Mouse (Mus musculus) left cerebral cortex, postnatal 36 days (tissue): Measurements from ENCODE around the gene Fgd4. TPM values are rescaled to one million over a fixed set of nuclear protein-coding genes. Genes with fewer than 3 reads are reported as not detected.
"Not testable (repeated sequence)": the region's sequence is repeated elsewhere in the genome, so short reads cannot be mapped to it uniquely, and the experiment has no call there.

ENCODE experiments used
- DNase-seq, 2 experiments: peaks; one replicate each; pipeline ENCODE4 v3.0.0; 2021 to 2022; ENCODE audit warnings: low spot score in 2 of 2, mixed read lengths in 1 of 2
- intact Hi-C: fragments of 180-260 bp; cut with DNase I; formaldehyde crosslinking; loops from one replicate; pipeline ENCODE4 v1.15.1; 2025
- total RNA-seq, 2 experiments: library from RNA; stranded (reverse); gene quantifications; 2 replicates each; pipeline ENCODE4 v1.2.3; 2021

The Fgd4 gene
- total RNA-seq, 2 experiments from 2014 or later, result 27.4 to 40.1 TPM

DNA sequence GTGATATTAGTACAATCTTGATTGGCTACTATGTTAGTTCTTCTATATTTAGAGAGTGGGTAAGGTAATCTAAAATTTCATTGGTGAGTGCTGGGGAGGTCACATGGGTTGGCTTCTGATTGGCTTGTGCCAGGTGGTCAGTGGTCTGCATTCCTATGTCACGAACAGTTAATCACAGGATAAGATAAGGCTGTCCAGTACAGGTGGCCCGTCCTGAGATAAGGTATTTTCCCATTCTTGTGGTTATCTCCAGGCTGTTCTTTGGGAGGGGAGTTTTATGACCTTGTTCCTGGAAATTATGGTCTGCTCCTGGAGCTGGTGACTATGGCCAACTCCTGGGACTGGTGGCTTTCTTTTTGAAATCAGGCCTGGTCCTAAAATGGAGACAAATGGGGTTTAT is 48.2 kb downstream of the Fgd4 start:
- no peak for DNase-seq
- intact Hi-C loops, result no loop called here

- DNase-seq, result no peak
- intact Hi-C loops, result no loop called here
These were observed 51.2 kb downstream of the Fgd4 start for GRCm38 (mm10) chr16:16549105-16549504.

DNA sequence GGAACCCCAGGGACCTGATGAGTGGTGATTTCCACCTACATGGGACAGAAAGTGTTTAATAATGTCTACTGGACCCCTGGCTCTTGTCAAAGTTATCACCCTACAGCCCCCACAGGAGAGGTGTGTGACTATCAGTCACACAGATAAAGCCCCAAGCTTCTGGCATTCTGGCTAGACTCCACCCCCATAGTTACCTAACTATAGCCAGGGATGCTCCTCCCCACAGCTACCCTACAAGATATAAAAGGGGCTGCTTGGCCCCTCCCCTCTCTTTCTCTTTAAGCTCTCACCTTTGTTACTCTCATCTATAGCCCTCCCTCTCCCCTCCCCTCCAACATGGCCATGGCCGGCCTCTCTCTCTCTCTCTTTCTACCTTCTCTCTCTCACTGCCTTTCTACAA is 53.7 kb downstream of the Fgd4 start:
- no peak for DNase-seq
- intact Hi-C loops, result no loop called here

DNA sequence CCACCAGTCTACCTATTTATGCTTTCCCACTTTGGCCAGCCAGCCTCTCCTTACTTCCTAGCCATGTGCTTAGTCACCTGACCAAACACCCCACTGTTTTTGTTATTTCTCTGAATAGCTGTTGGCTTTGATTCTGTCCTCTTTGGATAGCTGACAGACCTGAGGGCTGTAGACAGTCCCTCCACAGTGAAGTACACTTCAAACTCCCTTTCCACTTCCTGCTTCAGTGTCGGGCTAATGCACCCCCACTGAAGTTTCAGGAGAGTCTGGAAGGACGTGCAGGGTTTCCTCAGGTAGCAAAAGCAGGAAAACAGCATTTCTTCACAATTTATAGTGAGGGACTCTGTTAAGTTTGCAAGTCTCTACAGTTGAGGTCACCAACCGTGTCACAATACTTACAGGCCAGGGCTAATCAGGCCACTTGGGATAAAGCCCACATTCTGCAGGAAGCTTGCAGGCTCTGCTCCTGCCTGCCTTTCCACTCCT is 57.4 kb downstream of the Fgd4 start:
- no peak for DNase-seq
- intact Hi-C loops, result no loop called here

GRCm38 (mm10) chr16:16539396-16539795 is 61.0 kb downstream of the Fgd4 start:
- intact Hi-C loops, DNase-seq: not testable (repeated sequence)

DNA sequence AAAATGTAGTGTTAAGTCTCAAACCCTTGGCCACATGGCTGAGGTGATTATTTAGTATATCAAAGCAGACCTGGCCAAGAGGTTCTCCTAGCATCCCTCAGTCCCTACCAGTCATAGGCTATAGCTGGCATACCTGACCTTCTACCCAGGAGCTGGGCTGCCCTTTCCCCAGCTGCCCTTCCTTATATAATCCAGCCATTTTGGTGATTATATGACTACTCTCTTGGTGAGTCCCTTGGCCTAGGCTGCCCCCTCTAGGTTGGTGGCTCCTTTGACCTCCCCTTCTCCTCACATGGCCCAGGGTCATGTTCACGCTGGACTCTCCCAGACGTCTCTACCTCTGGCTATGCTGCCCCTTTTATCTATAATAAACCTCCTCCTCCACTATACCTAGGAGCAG is 65.1 kb downstream of the Fgd4 start:
- intact Hi-C loops, result no loop called here
- DNase-seq, result no peak

DNA sequence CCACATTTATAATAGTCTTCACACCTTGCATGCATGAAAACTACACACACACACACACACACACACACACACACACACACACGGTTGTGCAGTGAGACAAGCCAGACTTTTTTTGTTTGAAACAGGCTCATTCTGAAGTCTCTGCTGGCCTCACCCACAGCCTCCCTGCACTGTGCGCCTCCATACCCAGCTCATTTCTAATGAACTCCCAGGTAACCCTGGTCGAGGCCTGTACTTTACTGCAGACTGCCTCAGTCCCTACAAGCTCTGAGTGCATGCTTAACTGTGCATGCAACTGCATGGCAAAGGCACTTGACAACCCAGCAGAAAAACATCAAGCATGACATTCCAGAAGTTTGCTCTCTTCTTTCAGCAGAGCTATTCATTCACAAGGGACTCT is 72.3 kb downstream of the Fgd4 start:
- DNase-seq, result no peak
- intact Hi-C loops, result loop anchor here (5.0 kb wide), 1 partner anchor 46 kb away; no protein-coding TSS in a partner anchor

- peak in 1 of 2 experiments; percentile 26 for DNase-seq
- intact Hi-C loops, result loop anchor here (5.0 kb wide), 1 partner anchor 45 kb away; no protein-coding TSS in a partner anchor
These were observed 73.1 kb downstream of the Fgd4 start for GRCm38 (mm10) chr16:16527267-16527666.

GRCm38 (mm10) chr16:16526741-16527105 is 73.6 kb downstream of the Fgd4 start:
- no peak for DNase-seq
- intact Hi-C loops, result loop anchor here (5.0 kb wide), 1 partner anchor 44 kb away; no protein-coding TSS in a partner anchor

DNA sequence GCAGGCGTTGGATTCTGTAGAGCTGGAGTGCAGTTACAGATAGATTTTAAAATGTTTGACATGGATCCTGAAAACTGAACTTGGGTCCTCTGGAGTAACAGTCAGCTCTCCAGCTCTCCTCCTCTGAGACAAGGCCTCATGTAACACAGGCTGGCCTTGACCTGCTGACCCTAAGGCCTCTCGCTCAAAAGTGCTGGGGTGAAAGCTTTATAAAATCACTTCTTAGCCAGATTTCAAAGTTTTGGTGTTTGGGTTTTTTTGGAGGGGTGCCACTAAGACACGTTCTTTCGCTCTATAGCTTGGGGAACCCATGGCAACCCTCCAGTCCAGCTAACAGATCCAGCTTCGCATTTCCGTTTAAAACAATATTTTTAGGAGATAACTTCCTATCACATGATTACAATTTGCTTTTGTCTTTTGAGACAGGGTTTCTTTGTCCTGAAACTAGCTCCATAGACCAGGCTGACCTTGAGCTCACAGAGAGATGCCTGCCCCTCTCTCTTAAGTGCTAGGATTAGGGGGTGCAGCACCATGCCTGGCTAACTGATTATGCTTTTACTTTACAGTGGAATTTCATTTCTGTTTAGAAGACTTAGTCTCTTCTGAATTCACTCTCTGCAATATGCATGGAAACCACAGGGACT is 74.1 kb downstream of the Fgd4 start:
- intact Hi-C loops, result loop anchor here (5.0 kb wide), 1 partner anchor 44 kb away; no protein-coding TSS in a partner anchor
- no peak for DNase-seq

GRCm38 (mm10) chr16:16525266-16525904 is 75.0 kb downstream of the Fgd4 start:
- intact Hi-C loops, result loop anchor here (5.0 kb wide), 1 partner anchor 43 kb away; no protein-coding TSS in a partner anchor
- no peak for DNase-seq

- DNase-seq, result no peak
- intact Hi-C loops, result no loop called here
These were observed 76.7 kb downstream of the Fgd4 start for GRCm38 (mm10) chr16:16523632-16524031.

- DNase-seq, intact Hi-C loops: not testable (repeated sequence)
These were observed 77.5 kb downstream of the Fgd4 start for GRCm38 (mm10) chr16:16522869-16523268.

DNA sequence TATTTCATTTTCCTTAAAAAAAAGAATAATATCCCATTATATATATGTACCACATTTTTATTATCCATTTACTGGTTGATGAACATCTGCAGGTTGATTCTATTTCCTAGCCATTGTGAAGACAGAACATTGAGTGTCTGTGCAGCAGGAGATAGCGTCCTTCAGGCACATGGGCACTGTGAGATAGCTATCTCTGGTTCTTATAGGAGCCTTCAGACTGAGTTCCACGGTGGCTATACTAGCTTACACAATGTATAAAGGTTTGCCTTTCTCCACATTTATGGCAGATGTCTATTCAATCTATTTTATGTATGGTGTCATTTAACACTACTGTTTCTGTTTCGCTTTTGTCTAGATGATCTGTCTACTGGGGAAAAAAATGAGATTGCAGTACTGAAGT is 98.9 kb downstream of the Fgd4 start:
- intact Hi-C loops, result no loop called here
- no peak for DNase-seq

DNA sequence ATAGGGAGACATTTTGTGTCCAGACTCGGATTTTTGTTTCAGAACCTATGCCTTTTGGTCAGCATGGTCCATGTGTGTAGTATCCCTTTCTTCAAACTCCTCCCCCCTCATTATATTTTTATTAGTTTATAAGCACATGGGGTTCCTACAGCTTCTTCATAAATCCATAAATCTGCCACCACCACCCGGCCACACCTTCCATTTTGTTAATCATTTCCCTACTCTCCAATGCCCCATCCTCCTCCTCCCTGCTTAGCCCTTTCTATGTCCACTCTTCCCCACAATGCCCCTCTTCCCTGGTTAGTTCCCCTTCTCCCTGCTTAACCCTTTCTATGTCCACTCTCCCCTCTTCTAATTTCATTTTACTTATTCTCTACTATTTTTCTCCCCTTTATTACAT is 99.4 kb downstream of the Fgd4 start:
- intact Hi-C loops, result no loop called here
- DNase-seq, result no peak

GRCm38 (mm10) chr16:16498798-16499197 is 101.6 kb downstream of the Fgd4 start:
- intact Hi-C loops, result no loop called here
- DNase-seq, result no peak

GRCm38 (mm10) chr16:16485523-16486043 is 114.8 kb downstream of the Fgd4 start:
- intact Hi-C loops, result loop anchor here (10.0 kb wide), 1 partner anchor 99 kb away; no protein-coding TSS in a partner anchor
- DNase-seq, result no peak

GRCm38 (mm10) chr16:16484601-16485000 is 115.7 kb downstream of the Fgd4 start:
- no peak for DNase-seq
- intact Hi-C loops, result loop anchor here (5.0 to 10.0 kb wide), 3 partner anchors 43 to 100 kb away; no protein-coding TSS in a partner anchor

- intact Hi-C loops, DNase-seq: not testable (repeated sequence)
These were observed 126.9 kb downstream of the Fgd4 start for GRCm38 (mm10) chr16:16473451-16473850.

- DNase-seq, result no peak
- intact Hi-C loops, result no loop called here
These were observed 150.3 kb downstream of the Fgd4 start for GRCm38 (mm10) chr16:16450021-16450420.

- DNase-seq, result no peak
- intact Hi-C loops, result no loop called here
These were observed 161.9 kb downstream of the Fgd4 start for GRCm38 (mm10) chr16:16438436-16438835.
